Mouse (Mus musculus) kidney, adult 2 months (tissue): ENCODE data around the gene Sall1. TPM values are rescaled to one million over a fixed set of nuclear protein-coding genes. Genes with fewer than 3 reads are reported as not detected.

ENCODE experiments used
- DNase-seq: peaks from one replicate; pipeline ENCODE4 v3.0.0; 2021
- H3K27ac ChIP-seq: fragments of 200-500 bp; 2 replicates; pipeline ENCODE4 v1.5.1; 2012; ENCODE audit warnings: low read depth, low read length, control low read depth, inconsistent platforms; ENCODE audit not compliant: insufficient read depth
- H3K27me3 ChIP-seq: fragments of 200-500 bp; replicated peaks from 2 replicates; pipeline ENCODE4 v1.6.1; 2012; ENCODE audit warnings: mild to moderate bottlenecking, moderate library complexity, low read length, inconsistent platforms; ENCODE audit not compliant: control insufficient read depth, insufficient read depth
- H3K36me3 ChIP-seq: fragments of 200-500 bp; 2 replicates; pipeline ENCODE4 v1.6.1; 2012; ENCODE audit warnings: mild to moderate bottlenecking, moderate library complexity, low read length, inconsistent platforms; ENCODE audit not compliant: control insufficient read depth, insufficient read depth
- H3K4me1 ChIP-seq: fragments of 200-500 bp; 2 replicates; pipeline ENCODE4 v1.6.1; 2011; ENCODE audit warnings: low read length; ENCODE audit not compliant: control insufficient read depth, insufficient read depth
- H3K4me3 ChIP-seq: fragments of 200-500 bp; 2 replicates; pipeline ENCODE4 v1.5.1; 2011; ENCODE audit warnings: mild to moderate bottlenecking, low read depth, low read length, control low read depth; ENCODE audit not compliant: insufficient read depth
- CTCF ChIP-seq: fragments of 200-500 bp; conservative IDR thresholded peaks from 2 replicates; pipeline ENCODE4 v1.5.1; 2011; ENCODE audit warnings: low read depth, mild to moderate bottlenecking, control low read depth, low read length, moderate library complexity, mixed read lengths; ENCODE audit not compliant: insufficient read depth, insufficient read length
- POLR2A ChIP-seq: fragments of 200-500 bp; IDR thresholded peaks from one replicate; pipeline ENCODE4 v1.6.1; 2011; ENCODE audit warnings: low read depth, low read length, control low read depth
- WGBS: fragments of 180-500 bp; shearing (Covaris S2); methylation state at CpG from one replicate; pipeline ENCODE4 v1.1.7; 2018; 5-methylcytosine and 5-hydroxymethylcytosine counted together
- polyA plus RNA-seq: library from polyadenylated mRNA; depleted of rRNA; stranded (reverse); fragments of >200 nt; gene quantifications from 2 replicates; pipeline ENCODE4 v1.2.3, GENCODE M21; 2012

Gene Sall1
- polyA plus RNA-seq, 1 experiment: 26.0 TPM

DNA sequence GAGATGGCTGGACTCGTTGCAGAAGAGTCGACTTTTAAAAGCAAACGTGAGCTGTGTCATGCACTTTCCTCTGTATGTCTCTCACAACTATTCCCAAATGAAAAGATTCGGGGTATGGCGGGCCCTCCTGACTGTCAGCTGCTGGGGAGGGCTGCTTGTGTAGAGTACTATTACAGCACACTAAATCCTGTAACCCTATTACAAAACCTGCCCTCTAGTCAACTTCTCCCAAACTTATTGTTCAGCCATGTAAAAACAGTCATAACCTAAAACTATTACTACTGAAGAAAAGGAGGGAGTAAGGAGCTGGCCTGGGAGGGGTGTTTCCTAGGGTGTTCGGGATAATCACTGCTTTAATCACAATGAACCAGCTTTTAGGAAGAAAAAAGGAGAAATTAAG lies 4.1 kb downstream of the Sall1 start:
- H3K36me3 ChIP-seq: no peaks in the 10 kb centered on the region; the same call in 1 of the 2 replicates
- H3K4me1 ChIP-seq: peaks cover 3% of the 10 kb centered on the region; the same call in 1 of the 2 replicates
- peak overlapping the region; percentile 48 for H3K4me3 ChIP-seq
- peak overlapping the region; percentile 96 for H3K27ac ChIP-seq
- TF ChIP-seq CTCF (no peak), POLR2A (no peak)
- peak; percentile 47 for DNase-seq
- no peaks in the 10 kb centered on the region; the same call in 1 of the 2 replicates for H3K27me3 ChIP-seq
- 26% methylated on average over 6 of the region's 6 CpGs for WGBS

DNA sequence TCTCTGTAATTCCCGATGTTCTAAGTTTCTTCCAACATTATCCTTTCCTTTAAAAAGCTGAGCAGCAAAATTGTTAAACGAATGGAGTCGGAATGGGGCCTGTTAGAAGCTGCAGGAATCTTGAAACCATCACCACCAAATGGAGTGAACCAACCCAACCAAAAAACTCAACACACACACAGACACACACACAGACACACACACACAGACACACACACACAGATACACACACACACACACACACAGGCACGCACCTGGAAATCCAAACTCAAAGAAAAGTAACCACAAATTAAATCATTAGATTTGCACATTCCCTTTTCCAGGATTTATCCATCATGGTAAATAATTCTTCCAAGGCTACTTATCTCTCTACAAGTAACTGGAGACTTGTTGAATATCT lies 5.0 kb downstream of the Sall1 start:
- Histone ChIP-seq H3K27ac (peak overlapping the region; percentile 94), H3K4me1 (peaks cover 3% of the 10 kb centered on the region; the same call in 1 of the 2 replicates), H3K4me3 (peak overlapping the region; percentile 24; the same call in 1 of the 2 replicates), H3K27me3 (no peaks in the 10 kb centered on the region; the same call in 1 of the 2 replicates), H3K36me3 (no peaks in the 10 kb centered on the region; the same call in 1 of the 2 replicates)
- DNase-seq: peak; percentile 17
- TF ChIP-seq POLR2A (no peak), CTCF (no peak)
- WGBS: 32% methylated on average over 4 of the region's 4 CpGs

DNA sequence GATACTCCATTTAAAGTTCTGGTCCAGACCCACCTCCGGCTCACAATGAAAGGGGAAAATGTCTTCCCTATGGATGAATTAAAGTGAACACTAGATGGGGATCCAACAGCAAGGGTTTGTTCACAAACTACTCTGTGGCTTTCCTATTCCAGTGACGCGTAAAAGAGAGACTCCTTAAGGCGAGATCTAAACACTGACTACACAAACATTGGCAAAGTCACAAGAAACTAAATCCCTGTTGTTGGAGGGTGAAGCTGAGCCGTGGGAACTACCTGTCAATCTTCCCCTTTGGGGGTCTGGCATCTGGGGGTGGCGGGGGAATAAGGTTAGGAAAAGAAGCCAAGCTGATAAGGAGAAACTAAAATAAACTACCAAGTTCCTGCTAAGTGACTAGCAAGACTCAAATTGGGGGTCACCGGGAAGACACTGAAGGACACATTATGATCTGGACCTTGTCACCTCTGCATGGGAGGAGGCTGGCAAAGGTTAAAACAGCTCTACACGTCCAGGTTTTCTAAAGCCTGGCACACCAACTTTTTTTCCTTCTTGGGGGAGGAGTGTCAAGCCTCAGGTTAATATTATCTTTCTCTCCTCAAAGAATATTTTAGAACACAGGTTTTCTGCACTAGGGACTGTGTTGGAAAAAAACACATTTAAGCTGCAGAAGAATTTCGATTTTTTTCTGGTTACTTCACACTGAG lies 6.3 kb downstream of the Sall1 start:
- H3K4me1 ChIP-seq: peaks cover 3% of the 10 kb centered on the region; the same call in 1 of the 2 replicates
- no peaks in the 10 kb centered on the region; the same call in 1 of the 2 replicates for H3K36me3 ChIP-seq
- peak; percentile 90 for DNase-seq
- WGBS: 13% methylated on average over 9 of the region's 9 CpGs
- no peaks in the 10 kb centered on the region for H3K27me3 ChIP-seq
- peak overlapping the region; percentile 95 for H3K27ac ChIP-seq
- peak overlapping the region; percentile 32 for H3K4me3 ChIP-seq
- TF ChIP-seq CTCF: no peak
- no peak for TF ChIP-seq POLR2A

DNA sequence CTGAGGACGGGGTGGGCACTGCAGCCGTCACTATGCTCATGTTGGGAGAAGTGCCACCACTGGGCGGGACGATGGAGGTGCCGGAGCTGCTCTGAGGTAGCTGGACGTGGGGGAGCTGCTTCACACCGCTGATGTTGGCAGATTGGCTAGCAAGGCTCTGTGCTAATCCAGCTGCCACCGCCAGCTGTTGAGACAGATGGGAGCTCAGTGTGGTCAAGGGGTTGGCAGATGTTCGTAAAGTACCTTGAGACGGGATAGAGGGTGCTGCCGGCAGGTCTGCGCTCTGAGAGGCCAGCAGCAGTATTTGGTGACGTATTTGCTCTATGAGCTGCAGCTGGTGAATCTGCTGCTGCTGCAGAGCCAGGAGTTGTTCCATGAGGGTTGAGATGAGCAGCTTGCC lies 11.6 kb downstream of the Sall1 start:
- no peak for TF ChIP-seq POLR2A
- TF ChIP-seq CTCF: no peak
- Histone ChIP-seq H3K4me3 (no peak overlapping the region), H3K36me3 (no peaks in the 10 kb centered on the region; the same call in 1 of the 2 replicates), H3K27ac (no peak overlapping the region), H3K27me3 (no peaks in the 10 kb centered on the region), H3K4me1 (peaks cover 8% of the 10 kb centered on the region)
- WGBS: 76% methylated on average over 13 of the region's 13 CpGs
- DNase-seq: peak; percentile 5

DNA sequence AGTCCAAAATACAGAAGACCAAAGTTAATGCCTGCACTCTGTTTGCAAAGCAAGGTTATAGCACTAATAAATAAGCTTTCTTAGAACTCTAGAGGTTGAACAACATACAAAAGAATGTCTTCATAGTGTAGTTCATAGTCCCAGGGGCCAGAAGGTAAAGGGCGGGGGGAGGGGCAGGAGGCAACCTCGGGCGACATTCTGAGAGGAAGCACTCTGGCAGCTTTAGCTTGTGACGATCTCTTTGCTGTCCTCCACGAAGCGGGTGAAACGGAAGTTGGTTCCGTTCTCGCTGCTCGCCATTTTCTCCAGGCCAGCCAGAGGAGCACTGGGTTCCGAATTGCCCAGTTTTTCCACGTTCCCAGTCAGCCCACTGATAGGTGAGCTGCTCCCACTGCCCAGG lies 15.8 kb downstream of the Sall1 start:
- no peak overlapping the region for H3K4me3 ChIP-seq
- peaks cover 12% of the 10 kb centered on the region for H3K4me1 ChIP-seq
- peak overlapping the region; percentile 48; the same call in 1 of the 2 replicates for H3K27ac ChIP-seq
- H3K36me3 ChIP-seq: no peaks in the 10 kb centered on the region; the same call in 1 of the 2 replicates
- DNase-seq: no peak
- no peaks in the 10 kb centered on the region for H3K27me3 ChIP-seq
- TF ChIP-seq CTCF (no peak), POLR2A (no peak)
- 34% methylated on average over 12 of the region's 12 CpGs for WGBS

DNA sequence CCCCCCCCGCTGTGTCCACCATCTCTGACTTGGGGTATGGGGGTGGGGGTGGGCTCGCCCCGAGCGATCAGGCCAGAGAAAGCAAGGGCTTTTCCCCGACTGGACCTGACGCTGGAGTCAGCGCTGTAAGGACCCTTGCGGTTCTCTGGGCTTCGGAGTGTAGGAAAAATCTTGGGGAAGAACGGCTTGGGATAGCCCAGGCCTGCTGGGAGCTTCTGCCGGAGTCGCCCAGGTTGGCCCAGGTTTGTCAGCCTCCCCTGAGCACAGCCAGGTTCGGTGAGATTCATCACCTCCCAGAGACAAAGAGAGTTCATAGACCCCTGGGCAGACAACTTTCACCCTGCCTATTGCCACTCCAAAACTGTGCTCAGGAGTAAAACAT lies 17.8 kb downstream of the Sall1 start:
- H3K27me3 ChIP-seq: no peaks in the 10 kb centered on the region
- H3K4me3 ChIP-seq: no peak overlapping the region
- peaks cover 12% of the 10 kb centered on the region for H3K4me1 ChIP-seq
- no peak for TF ChIP-seq CTCF
- TF ChIP-seq POLR2A: no peak
- peak overlapping the region; percentile 88 for H3K27ac ChIP-seq
- no peak for DNase-seq
- WGBS: 40% methylated on average over 13 of the region's 13 CpGs
- H3K36me3 ChIP-seq: no peaks in the 10 kb centered on the region; the same call in 1 of the 2 replicates
